Mouse (Mus musculus): ENCODE measurements at regions not wholly inside any gene's neighbourhood (a gene's known extent, or its start where the extent isn't known, plus 50 kb on each side); places are given as distances from the start of the nearest gene placed in this dataset.

DNA sequence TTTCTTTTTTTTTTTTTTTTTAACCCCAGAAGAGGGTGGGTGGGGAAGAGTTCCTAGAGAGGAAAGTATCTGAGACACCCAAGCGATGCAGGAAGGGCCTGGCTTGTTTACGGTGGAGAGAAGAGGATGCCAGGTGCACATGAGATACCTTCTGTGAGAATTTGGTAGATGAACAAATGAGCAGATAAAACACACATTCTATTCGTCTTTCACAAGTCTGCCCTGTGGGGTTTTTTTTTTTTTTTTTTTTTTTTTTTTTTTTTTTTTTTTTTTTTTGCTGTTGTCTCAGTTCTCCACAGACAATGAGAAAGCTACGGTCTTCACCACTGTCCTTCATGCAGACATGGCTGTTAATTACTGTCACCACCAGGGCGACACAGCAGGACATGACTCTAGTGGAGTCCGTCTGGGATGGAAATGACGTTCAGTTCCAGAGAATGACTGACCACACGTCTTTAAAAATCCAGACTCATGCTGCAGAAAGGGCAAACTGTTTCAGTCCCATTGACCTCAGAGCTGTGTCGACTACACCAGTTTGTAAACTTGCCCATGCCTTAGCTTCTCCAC, 278.3 kb downstream of the Lnpk start:
- Histone ChIP-seq H3K4me1 (peaks cover 16% of the 10 kb centered on the region; the same call in 1 of the 2 replicates), H3K27ac (no peak overlapping the region), H3K4me3 (replicated peaks) (no peak overlapping the region), H3K9ac (no peak overlapping the region), H3K9me3 (no peaks in the 10 kb centered on the region), H3K4me2 (peak overlapping the region; percentile 52), H3K27me3 (peaks cover 28% of the 10 kb centered on the region), H3K36me3 (replicated peaks) (no peaks in the 10 kb centered on the region)
- no peak for ATAC-seq (ENCODE audit: low FRiP score)
- 13% methylated on average over 9 of the region's 9 CpGs for WGBS

DNA sequence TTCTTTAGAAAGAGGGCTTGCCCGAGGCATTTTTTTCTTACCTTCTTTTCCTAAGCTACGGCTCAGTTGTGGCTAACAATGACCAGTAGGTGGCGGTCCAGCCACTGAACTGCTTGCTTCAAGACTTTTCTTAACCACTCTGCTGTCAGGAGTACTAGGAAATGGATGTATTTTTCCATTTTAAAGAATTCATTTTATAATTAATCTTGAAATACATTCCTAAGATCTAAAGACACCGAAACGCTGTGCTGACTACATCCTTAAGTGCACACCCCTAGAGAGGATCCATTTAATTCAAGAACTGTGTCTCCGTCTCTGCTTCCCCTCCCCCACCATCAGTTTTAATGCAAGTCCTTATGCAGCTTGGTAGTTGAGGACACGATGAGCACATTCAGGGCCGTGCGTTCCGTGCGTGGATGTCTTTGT, 278.9 kb downstream of the Lnpk start:
- WGBS = 1% methylated on average over 11 of the region's 11 CpGs
- H3K4me2 ChIP-seq = peak overlapping the region; percentile 52
- H3K9ac ChIP-seq = no peak overlapping the region
- H3K36me3 ChIP-seq (replicated peaks) = no peaks in the 10 kb centered on the region
- no peaks in the 10 kb centered on the region for H3K9me3 ChIP-seq
- no peak overlapping the region for H3K27ac ChIP-seq
- ATAC-seq (ENCODE audit: low FRiP score) = peak; percentile 72
- peak overlapping the region; percentile 24 for H3K4me3 ChIP-seq (replicated peaks)
- peaks cover 29% of the 10 kb centered on the region for H3K27me3 ChIP-seq
- H3K4me1 ChIP-seq = peaks cover 16% of the 10 kb centered on the region; the same call in 1 of the 2 replicates

DNA sequence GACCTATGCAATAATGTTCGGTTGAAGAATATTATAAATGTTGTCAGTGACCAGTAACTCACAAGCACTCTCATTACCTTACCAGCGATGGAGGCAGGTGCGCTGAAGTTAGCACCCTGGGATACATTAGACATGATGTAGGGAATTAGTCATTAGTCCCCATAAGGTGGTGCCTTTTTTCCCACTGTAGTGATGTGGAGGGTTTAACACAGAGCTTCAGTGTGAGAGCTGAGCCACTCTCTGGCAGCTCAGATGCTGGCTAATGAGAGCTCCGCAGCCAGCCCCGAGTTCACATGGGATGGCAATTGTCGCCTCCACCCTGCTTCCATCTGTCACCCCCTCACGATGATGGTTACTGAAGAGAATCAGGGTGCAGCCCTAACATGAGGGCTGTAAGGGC, 286.6 kb downstream of the Lnpk start:
- Histone ChIP-seq H3K27me3 (peaks cover 7% of the 10 kb centered on the region; the same call in 1 of the 2 replicates), H3K9ac (no peak overlapping the region), H3K4me3 (replicated peaks) (no peak overlapping the region), H3K27ac (no peak overlapping the region), H3K9me3 (no peaks in the 10 kb centered on the region), H3K36me3 (replicated peaks) (no peaks in the 10 kb centered on the region), H3K4me2 (no peak overlapping the region), H3K4me1 (peaks cover 7% of the 10 kb centered on the region)
- ATAC-seq (ENCODE audit: low FRiP score) = no peak
- 86% methylated on average over 7 of the region's 7 CpGs for WGBS

DNA sequence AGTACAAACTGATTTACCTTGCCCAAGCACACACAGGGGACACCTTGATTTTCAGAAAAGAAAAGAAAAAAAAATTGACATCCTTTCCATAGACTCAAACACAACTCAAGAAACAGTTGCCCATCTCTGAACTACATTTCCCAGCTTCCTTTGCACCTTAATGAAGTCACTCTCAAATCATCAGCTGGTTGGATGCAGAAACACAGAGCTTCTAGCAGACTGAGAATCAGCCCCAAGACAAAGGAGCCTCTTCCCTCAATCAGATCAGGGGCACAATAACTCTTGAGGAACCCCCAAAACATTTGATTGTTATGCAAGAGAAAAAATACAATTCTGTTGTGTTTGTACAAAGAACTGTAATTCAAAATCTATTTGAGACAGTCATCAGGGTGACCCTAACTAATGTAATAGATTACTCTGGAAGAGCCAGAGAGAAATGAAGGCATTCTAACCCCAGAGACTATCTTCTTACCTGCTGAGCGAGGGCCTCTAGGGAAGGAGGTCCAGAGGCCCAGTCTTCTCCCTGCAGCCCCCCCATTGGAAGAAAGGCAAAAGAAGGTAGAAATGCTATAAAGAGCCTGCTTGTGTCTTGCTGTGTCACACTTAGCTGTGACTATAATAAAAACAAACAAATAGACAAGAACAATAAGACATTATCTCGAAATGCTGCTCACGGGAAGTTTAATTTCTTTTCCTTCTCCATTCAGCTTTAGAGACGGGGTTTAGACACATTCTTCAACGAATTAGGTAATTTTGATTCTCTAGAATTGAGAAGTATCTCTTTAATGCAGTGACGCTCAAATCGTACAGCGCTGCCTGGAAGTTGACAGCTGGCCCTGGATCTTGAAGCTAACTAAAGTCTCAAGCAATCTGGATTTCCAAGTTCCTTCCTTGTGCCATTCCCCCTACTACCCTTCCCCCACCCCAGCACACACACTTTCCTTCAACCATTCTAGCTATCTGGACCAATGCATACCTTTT, 287.5 kb downstream of the Lnpk start:
- WGBS = 74% methylated on average over 8 of the region's 8 CpGs
- no peaks in the 10 kb centered on the region for H3K9me3 ChIP-seq
- no peaks in the 10 kb centered on the region for H3K36me3 ChIP-seq (replicated peaks)
- H3K27me3 ChIP-seq = peaks cover 4% of the 10 kb centered on the region; the same call in 1 of the 2 replicates
- H3K9ac ChIP-seq = no peak overlapping the region
- peak; percentile 72; the same call in 1 of the 2 replicates for ATAC-seq (ENCODE audit: low FRiP score)
- no peak overlapping the region for H3K4me3 ChIP-seq (replicated peaks)
- H3K4me2 ChIP-seq = no peak overlapping the region
- peaks cover 5% of the 10 kb centered on the region for H3K4me1 ChIP-seq
- 0 out of 2 replicates have a peak overlapping the region, but pooled peaks have one; percentile 19 for H3K27ac ChIP-seq

DNA sequence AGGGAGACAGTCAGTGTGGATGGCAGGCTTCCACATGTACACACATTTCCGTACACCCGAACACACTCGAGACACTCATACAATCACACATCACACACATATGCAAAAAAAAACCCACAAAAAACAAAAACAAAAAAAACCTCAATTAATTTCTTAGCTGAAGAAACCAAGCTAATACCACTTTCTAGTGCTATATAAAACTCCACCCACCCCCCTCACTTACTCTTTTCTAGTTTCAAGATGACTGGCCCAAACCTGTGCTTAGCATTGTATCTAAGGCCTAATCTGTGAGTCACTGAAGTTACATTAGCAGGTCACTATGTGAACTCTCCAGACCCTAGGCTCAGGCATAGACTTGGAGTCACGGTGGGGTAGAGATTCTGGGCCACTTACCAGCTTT, 293.6 kb downstream of the Lnpk start:
- H3K4me1 ChIP-seq = no peaks in the 10 kb centered on the region
- H3K36me3 ChIP-seq (replicated peaks) = no peaks in the 10 kb centered on the region
- no peaks in the 10 kb centered on the region for H3K9me3 ChIP-seq
- no peak overlapping the region for H3K27ac ChIP-seq
- 95% methylated on average over 4 of the region's 4 CpGs for WGBS
- no peak for ATAC-seq (ENCODE audit: low FRiP score)
- no peak overlapping the region for H3K9ac ChIP-seq
- H3K4me3 ChIP-seq (replicated peaks) = no peak overlapping the region
- H3K4me2 ChIP-seq = no peak overlapping the region
- H3K27me3 ChIP-seq = no peaks in the 10 kb centered on the region; the same call in 1 of the 2 replicates

DNA sequence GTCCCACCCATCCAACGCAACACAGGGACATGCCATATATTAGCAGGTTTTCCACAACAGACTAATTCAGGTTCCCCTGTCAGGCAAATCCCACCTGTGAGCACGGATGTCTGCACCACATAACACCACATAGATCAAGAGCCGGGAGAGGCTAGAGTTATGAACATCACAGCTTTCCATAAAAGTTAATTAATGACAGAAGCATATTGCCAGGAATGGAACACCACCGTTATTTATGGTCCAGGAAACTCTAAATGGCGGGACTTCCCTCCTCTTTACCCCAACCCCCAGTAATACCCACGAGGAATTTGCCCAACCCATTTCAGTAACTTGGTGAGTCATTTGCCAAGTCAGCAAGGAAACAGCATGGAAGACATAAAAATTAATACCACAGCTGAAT, 314.3 kb downstream of the Lnpk start:
- no peak for ATAC-seq (ENCODE audit: low FRiP score)
- no peaks in the 10 kb centered on the region for H3K9me3 ChIP-seq
- no peak overlapping the region for H3K4me3 ChIP-seq (replicated peaks)
- no peak overlapping the region for H3K27ac ChIP-seq
- 91% methylated on average over 6 of the region's 6 CpGs for WGBS
- no peak overlapping the region for H3K4me2 ChIP-seq
- H3K9ac ChIP-seq = no peak overlapping the region
- no peaks in the 10 kb centered on the region for H3K4me1 ChIP-seq
- H3K36me3 ChIP-seq (replicated peaks) = no peaks in the 10 kb centered on the region
- H3K27me3 ChIP-seq = no peaks in the 10 kb centered on the region

DNA sequence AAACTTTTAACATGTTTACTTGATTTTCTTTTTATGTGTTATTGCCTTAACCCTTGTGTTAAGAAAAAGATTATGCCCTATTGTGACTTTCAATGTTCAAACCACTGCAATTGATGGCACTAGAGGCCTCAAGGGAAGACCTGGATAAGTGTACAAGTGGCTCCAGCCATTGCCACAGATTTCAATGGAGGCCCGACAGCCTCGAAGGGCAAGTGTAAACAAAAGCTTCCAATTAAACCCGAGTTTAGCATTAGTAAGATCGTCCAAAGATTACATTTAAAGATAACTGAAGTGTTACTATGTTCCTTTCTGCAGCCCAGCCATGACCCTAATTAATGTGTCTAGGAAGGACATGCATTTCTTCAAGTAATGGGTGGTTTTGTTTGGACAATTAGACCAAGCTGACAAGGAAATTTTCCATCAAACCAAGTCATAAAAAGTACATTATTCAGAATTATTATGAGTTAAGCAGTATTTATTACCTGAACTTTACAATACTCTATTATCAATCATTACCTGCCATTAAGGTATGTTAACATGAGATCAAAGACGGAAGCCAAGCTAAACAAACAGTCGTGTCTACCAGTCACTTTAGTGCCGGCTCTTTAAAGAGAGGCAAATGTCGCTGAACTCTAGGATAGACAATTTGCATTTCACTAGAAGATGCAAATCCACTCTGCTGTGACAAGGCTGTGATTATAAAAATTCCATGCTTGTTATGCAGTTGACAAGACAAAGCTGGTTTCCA, 322.0 kb downstream of the Lnpk start:
- H3K9me3 ChIP-seq = no peaks in the 10 kb centered on the region
- H3K27me3 ChIP-seq = no peaks in the 10 kb centered on the region
- H3K9ac ChIP-seq = no peak overlapping the region
- no peak overlapping the region for H3K27ac ChIP-seq
- 68% methylated on average over 8 of the region's 8 CpGs for WGBS
- no peaks in the 10 kb centered on the region for H3K36me3 ChIP-seq (replicated peaks)
- H3K4me3 ChIP-seq (replicated peaks) = no peak overlapping the region
- ATAC-seq (ENCODE audit: low FRiP score) = no peak
- H3K4me2 ChIP-seq = no peak overlapping the region
- H3K4me1 ChIP-seq = no peaks in the 10 kb centered on the region

DNA sequence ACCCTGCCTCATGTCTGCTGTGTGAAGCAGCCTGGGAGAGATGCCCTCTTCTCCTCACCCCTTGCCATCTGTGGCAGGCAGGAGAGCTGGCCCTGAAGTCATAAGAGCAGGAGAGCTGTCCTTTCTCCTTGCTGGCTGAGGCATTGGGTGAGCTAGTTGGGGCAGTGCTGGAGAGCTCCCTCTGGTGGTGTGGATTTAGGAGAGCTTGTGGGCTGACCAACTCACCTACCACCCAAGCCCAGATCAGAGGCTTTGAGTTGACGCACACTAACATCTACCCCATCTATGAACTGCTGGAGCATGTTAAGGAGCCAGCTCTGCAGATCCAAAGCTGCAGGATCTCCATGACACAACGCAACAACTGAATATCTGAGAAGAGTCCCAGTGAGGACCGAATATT, 331.7 kb downstream of the Lnpk start:
- Histone ChIP-seq H3K27ac (no peak overlapping the region), H3K27me3 (no peaks in the 10 kb centered on the region), H3K9ac (no peak overlapping the region), H3K4me2 (no peak overlapping the region), H3K4me1 (peaks cover 11% of the 10 kb centered on the region; the same call in 1 of the 2 replicates), H3K4me3 (replicated peaks) (no peak overlapping the region), H3K36me3 (replicated peaks) (no peaks in the 10 kb centered on the region), H3K9me3 (no peaks in the 10 kb centered on the region)
- ATAC-seq (ENCODE audit: low FRiP score) = no peak
- WGBS = 92% methylated on average over 3 of the region's 3 CpGs

DNA sequence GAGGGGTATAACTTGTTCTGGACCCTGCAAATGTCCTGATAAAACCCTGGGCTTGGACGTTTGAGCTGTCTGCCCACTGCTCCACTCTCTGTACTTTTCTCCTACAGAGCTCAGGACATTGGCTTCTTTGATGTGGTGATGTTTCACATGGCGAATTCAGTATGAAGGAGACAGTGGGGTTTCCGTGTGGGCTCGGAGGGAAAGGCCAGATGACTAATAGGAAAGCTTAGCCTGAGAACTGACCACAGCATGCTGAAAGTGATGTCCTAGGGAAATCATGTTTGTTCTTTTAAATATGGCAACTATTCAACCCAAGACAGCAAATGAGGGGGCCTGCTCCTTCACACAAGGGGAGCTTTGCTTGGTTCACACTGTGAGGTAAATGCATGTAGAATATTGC, 332.6 kb downstream of the Lnpk start:
- Histone ChIP-seq H3K27me3 (0 out of 2 replicates have a peak, but pooled peaks cover 4% of the 10 kb centered on the region), H3K9ac (no peak overlapping the region), H3K4me3 (replicated peaks) (no peak overlapping the region), H3K27ac (no peak overlapping the region), H3K4me2 (no peak overlapping the region), H3K36me3 (replicated peaks) (no peaks in the 10 kb centered on the region), H3K9me3 (no peaks in the 10 kb centered on the region), H3K4me1 (peaks cover 11% of the 10 kb centered on the region; the same call in 1 of the 2 replicates)
- ATAC-seq (ENCODE audit: low FRiP score) = no peak
- WGBS = 72% methylated on average over 4 of the region's 4 CpGs

DNA sequence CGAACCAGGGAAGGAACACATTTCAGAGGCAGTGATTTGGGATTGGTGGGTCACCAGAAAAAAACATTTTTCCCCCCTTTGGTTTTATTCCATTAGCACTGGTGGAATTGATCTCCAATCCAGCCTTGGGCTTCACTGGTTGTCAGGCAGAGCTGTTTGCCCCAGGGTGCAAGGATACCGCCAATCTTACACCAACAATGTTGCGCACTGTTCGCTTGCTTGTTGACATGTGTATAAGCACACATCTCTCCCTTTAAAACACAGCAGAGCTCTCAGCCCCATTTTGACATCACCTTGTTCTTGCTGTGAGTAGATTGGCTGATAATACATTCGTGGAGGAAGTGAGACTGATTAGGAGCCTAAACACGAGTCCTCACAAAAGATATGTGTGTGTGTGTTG, 333.1 kb upstream of the Atp5g3 start:
- 74% methylated on average over 6 of the region's 6 CpGs for WGBS
- no peak overlapping the region for H3K4me2 ChIP-seq
- H3K27me3 ChIP-seq = 0 out of 2 replicates have a peak, but pooled peaks cover 6% of the 10 kb centered on the region
- peaks cover 16% of the 10 kb centered on the region; the same call in 1 of the 2 replicates for H3K4me1 ChIP-seq
- H3K9ac ChIP-seq = no peak overlapping the region
- no peaks in the 10 kb centered on the region for H3K9me3 ChIP-seq
- H3K36me3 ChIP-seq (replicated peaks) = no peaks in the 10 kb centered on the region
- ATAC-seq (ENCODE audit: low FRiP score) = no peak
- no peak overlapping the region for H3K4me3 ChIP-seq (replicated peaks)
- peak overlapping the region; percentile 31; the same call in 1 of the 2 replicates for H3K27ac ChIP-seq

DNA sequence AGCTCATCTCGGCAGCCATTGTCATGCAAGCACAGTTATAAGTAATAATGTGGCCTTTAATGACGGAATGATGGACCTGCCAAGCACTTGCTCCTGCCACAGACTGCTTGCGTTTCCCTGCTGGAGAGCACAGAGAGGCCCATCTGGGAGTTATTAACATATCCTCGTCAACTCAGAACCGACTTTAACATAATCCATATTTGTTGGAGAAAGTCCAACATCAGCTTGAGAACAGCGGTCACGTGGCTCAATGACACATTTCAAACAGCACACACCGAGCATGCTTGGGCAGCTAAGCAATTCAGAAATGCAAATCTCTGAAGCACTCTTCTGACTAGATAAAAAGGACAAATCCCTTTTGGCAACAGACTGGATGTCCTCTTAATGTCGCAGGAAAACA, 332.7 kb upstream of the Atp5g3 start:
- Histone ChIP-seq H3K9me3 (no peaks in the 10 kb centered on the region), H3K4me3 (replicated peaks) (no peak overlapping the region), H3K9ac (no peak overlapping the region), H3K27me3 (0 out of 2 replicates have a peak, but pooled peaks cover 6% of the 10 kb centered on the region), H3K27ac (peak overlapping the region; percentile 56; the same call in 1 of the 2 replicates), H3K4me2 (no peak overlapping the region), H3K4me1 (peaks cover 16% of the 10 kb centered on the region; the same call in 1 of the 2 replicates), H3K36me3 (replicated peaks) (no peaks in the 10 kb centered on the region)
- WGBS = 66% methylated on average over 9 of the region's 9 CpGs
- ATAC-seq (ENCODE audit: low FRiP score) = no peak

DNA sequence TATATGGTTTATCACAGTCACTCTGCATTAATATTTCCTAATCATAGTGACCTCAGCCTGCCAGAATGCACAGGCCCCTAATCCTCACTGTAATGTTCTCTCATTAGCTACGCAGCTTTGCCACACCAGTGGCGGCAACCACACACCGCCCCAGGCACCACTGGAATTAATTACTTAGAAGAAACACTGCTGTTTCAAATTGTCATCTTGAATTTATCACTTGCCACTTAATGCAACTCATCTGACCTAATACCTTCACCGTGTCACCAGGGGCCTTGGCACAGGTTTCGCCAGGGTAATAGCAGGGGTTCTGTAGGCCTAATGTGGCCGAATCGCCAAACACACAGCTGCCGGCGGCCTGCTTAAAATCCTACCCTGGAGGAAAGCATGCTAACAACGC, 328.5 kb upstream of the Atp5g3 start:
- no peak for ATAC-seq (ENCODE audit: low FRiP score)
- Histone ChIP-seq H3K9me3 (no peaks in the 10 kb centered on the region), H3K36me3 (replicated peaks) (no peaks in the 10 kb centered on the region), H3K4me2 (no peak overlapping the region), H3K27ac (no peak overlapping the region), H3K9ac (no peak overlapping the region), H3K4me1 (peaks cover 16% of the 10 kb centered on the region; the same call in 1 of the 2 replicates), H3K27me3 (0 out of 2 replicates have a peak, but pooled peaks cover 6% of the 10 kb centered on the region), H3K4me3 (replicated peaks) (no peak overlapping the region)
- WGBS = 62% methylated on average over 10 of the region's 10 CpGs
